Mouse (Mus musculus) MEL (cell line): ENCODE measurements at regions not wholly inside any gene's neighbourhood (a gene's known extent, or its start where the extent isn't known, plus 50 kb on each side); places are given as distances from the start of the nearest gene placed in this dataset.

ENCODE experiments used
- DNase-seq: peaks from one replicate; pipeline ENCODE4 v3.0.0; 2011; ENCODE audit warnings: low read depth, low spot score
- H3K27ac ChIP-seq: 2 replicates; pipeline ENCODE4 v1.5.1; 2012; ENCODE audit warnings: low read depth, mild to moderate bottlenecking, control low read depth, low read length, moderate library complexity; ENCODE audit not compliant: control insufficient read depth
- H3K27me3 ChIP-seq, 2 experiments: fragments of 150-350 bp in 1 of 2; sonication (generic) in 1 of 2; 2 replicates each; pipeline ENCODE4 v1.6.1; 2012; ENCODE audit warnings: low read length in 2 of 2, mild to moderate bottlenecking in 2 of 2, improper control_type of control experiment in 1 of 2, moderate library complexity in 1 of 2; ENCODE audit not compliant: insufficient read depth in 2 of 2, control insufficient read depth in 1 of 2
- H3K36me3 ChIP-seq, 2 experiments: 2 replicates each; pipeline ENCODE4 v1.6.1; 2012 to 2014; ENCODE audit warnings: low read length in 2 of 2, improper control_type of control experiment in 1 of 2, inconsistent platforms in 1 of 2, mild to moderate bottlenecking in 1 of 2; ENCODE audit not compliant: insufficient read depth in 2 of 2, control insufficient read depth in 1 of 2
- H3K4me1 ChIP-seq, 2 experiments: fragments of 150-350 bp in 1 of 2; sonication (generic) in 1 of 2; 2 replicates each; pipeline ENCODE4 v1.6.1; 2012; ENCODE audit warnings: low read length in 2 of 2, improper control_type of control experiment in 1 of 2, mild to moderate bottlenecking in 1 of 2; ENCODE audit not compliant: insufficient read depth in 2 of 2, control insufficient read depth in 1 of 2
- H3K4me3 ChIP-seq, 2 experiments: fragments of 150-350 bp in 1 of 2; sonication (generic) in 1 of 2; 2 replicates each; pipeline ENCODE4 v1.5.1; 2012; ENCODE audit warnings: low read depth in 2 of 2, low read length in 2 of 2, mild to moderate bottlenecking in 2 of 2, moderate library complexity in 2 of 2, control low read depth in 1 of 2, improper control_type of control experiment in 1 of 2; ENCODE audit not compliant: control insufficient read depth in 1 of 2, insufficient read depth in 1 of 2
- H3K79me2 ChIP-seq: 2 replicates; pipeline ENCODE4 v1.6.1; 2012; ENCODE audit warnings: mild to moderate bottlenecking, low read length, moderate library complexity; ENCODE audit not compliant: control insufficient read depth, poor library complexity, insufficient read depth
- H3K9ac ChIP-seq: 2 replicates; pipeline ENCODE4 v1.6.1; 2012; ENCODE audit warnings: low read depth, mild to moderate bottlenecking, control low read depth, low read length, moderate library complexity; ENCODE audit not compliant: control insufficient read depth, poor library complexity, severe bottlenecking
- H3K9me3 ChIP-seq: fragments of 150-350 bp; sonication (generic); replicated peaks from 2 replicates; pipeline ENCODE4 v1.6.1; 2012; ENCODE audit warnings: mild to moderate bottlenecking, low read length, improper control_type of control experiment, moderate library complexity; ENCODE audit not compliant: insufficient read depth
- BHLHE40 ChIP-seq: IDR thresholded peaks from 2 replicates; pipeline ENCODE4 v1.6.1; 2012; ENCODE audit warnings: low read depth, mild to moderate bottlenecking, inconsistent platforms, low read length, improper control_type of control experiment, borderline replicate concordance
- CHD1 ChIP-seq: IDR thresholded peaks from 2 replicates; pipeline ENCODE4 v1.6.1; 2012; ENCODE audit warnings: low read depth, mild to moderate bottlenecking, inconsistent platforms, low read length, improper control_type of control experiment
- CHD2 ChIP-seq: IDR thresholded peaks from 2 replicates; pipeline ENCODE4 v1.6.1; 2011; ENCODE audit warnings: low read length, improper control_type of control experiment
- CTCF ChIP-seq, 3 experiments: IDR thresholded peaks in 2 of 3; conservative IDR thresholded peaks in 1 of 3; 2 replicates each; pipeline ENCODE4 v1.5.1; 2011 to 2012; ENCODE audit warnings: low read length in 3 of 3, low read depth in 2 of 3, mild to moderate bottlenecking in 2 of 3, improper control_type of control experiment in 1 of 3, inconsistent platforms in 1 of 3, mixed read lengths in 1 of 3, moderate library complexity in 1 of 3; ENCODE audit not compliant: control insufficient read depth in 1 of 3, insufficient read depth in 1 of 3, poor library complexity in 1 of 3, severe bottlenecking in 1 of 3
- E2F4 ChIP-seq: IDR thresholded peaks from 2 replicates; pipeline ENCODE4 v1.6.1; 2011; ENCODE audit warnings: low read depth, low read length, improper control_type of control experiment, borderline replicate concordance
- ETS1 ChIP-seq: IDR thresholded peaks from 2 replicates; pipeline ENCODE4 v1.6.1; 2012; ENCODE audit warnings: low read depth, mild to moderate bottlenecking, inconsistent platforms, low read length, improper control_type of control experiment, moderate library complexity
- JUND ChIP-seq: IDR thresholded peaks from 2 replicates; pipeline ENCODE4 v1.6.1; 2011; ENCODE audit warnings: low read depth, mild to moderate bottlenecking, improper control_type of control experiment, low read length
- MAFK ChIP-seq: IDR thresholded peaks from 2 replicates; pipeline ENCODE4 v1.6.1; 2011; ENCODE audit warnings: low read depth, mild to moderate bottlenecking, low read length, improper control_type of control experiment, borderline replicate concordance
- MEF2A ChIP-seq: IDR thresholded peaks from 2 replicates; pipeline ENCODE4 v1.6.1; 2014; ENCODE audit warnings: low read depth, mild to moderate bottlenecking, inconsistent platforms, low read length, improper control_type of control experiment; ENCODE audit not compliant: poor library complexity, insufficient replicate concordance, severe bottlenecking; ENCODE audit errors: extremely low read depth
- MYB ChIP-seq: IDR thresholded peaks from 2 replicates; pipeline ENCODE4 v1.6.1; 2011; ENCODE audit warnings: mild to moderate bottlenecking, low read depth, low read length, improper control_type of control experiment
- MYC ChIP-seq: IDR thresholded peaks from 2 replicates; pipeline ENCODE4 v1.6.1; 2011; ENCODE audit warnings: low read depth, mild to moderate bottlenecking, low read length, improper control_type of control experiment, moderate library complexity
- NELFE ChIP-seq: IDR thresholded peaks from 2 replicates; pipeline ENCODE4 v1.6.1; 2011; ENCODE audit warnings: low read depth, low read length, improper control_type of control experiment
- NRF1 ChIP-seq: IDR thresholded peaks from 2 replicates; pipeline ENCODE4 v1.6.1; 2014; ENCODE audit warnings: low read depth, mild to moderate bottlenecking, inconsistent platforms, low read length, improper control_type of control experiment, moderate library complexity; ENCODE audit not compliant: poor library complexity, insufficient read depth, severe bottlenecking
- POLR2A ChIP-seq, 2 experiments: IDR thresholded peaks; 2 replicates each; pipeline ENCODE4 v1.6.1; 2011 to 2012; ENCODE audit warnings: low read length in 2 of 2, mild to moderate bottlenecking in 2 of 2, control low read depth in 1 of 2, improper control_type of control experiment in 1 of 2, low read depth in 1 of 2, moderate library complexity in 1 of 2; ENCODE audit not compliant: control insufficient read depth in 1 of 2, insufficient read depth in 1 of 2, poor library complexity in 1 of 2
- POLR2AphosphoS2 ChIP-seq: IDR thresholded peaks from 2 replicates; pipeline ENCODE4 v1.6.1; 2011; ENCODE audit warnings: low read length, improper control_type of control experiment
- RCOR1 ChIP-seq: IDR thresholded peaks from 2 replicates; pipeline ENCODE4 v1.6.1; 2012; ENCODE audit warnings: low read depth, mild to moderate bottlenecking, inconsistent platforms, low read length, improper control_type of control experiment
- TAL1 ChIP-seq: IDR thresholded peaks from 2 replicates; pipeline ENCODE4 v1.6.1; 2012; ENCODE audit warnings: mild to moderate bottlenecking, inconsistent platforms, low read length, moderate library complexity, mixed read lengths
- UBTF ChIP-seq: IDR thresholded peaks from 2 replicates; pipeline ENCODE4 v1.6.1; 2012; ENCODE audit warnings: low read depth, mild to moderate bottlenecking, inconsistent platforms, low read length, improper control_type of control experiment, moderate library complexity, borderline replicate concordance; ENCODE audit not compliant: insufficient read depth
- USF1 ChIP-seq: IDR thresholded peaks from 2 replicates; pipeline ENCODE4 v1.6.1; 2014; ENCODE audit warnings: low read depth, mild to moderate bottlenecking, inconsistent platforms, low read length, improper control_type of control experiment, moderate library complexity
- ZC3H11A ChIP-seq: IDR thresholded peaks from 2 replicates; pipeline ENCODE4 v1.6.1; 2012; ENCODE audit warnings: low read depth, mild to moderate bottlenecking, inconsistent platforms, low read length, improper control_type of control experiment
- ZMIZ1 ChIP-seq: IDR thresholded peaks from 2 replicates; pipeline ENCODE4 v1.6.1; 2012; ENCODE audit warnings: low read depth, mild to moderate bottlenecking, inconsistent platforms, low read length, improper control_type of control experiment, moderate library complexity
- ZNF384 ChIP-seq: IDR thresholded peaks from 2 replicates; pipeline ENCODE4 v1.6.1; 2012; ENCODE audit warnings: low read depth, mild to moderate bottlenecking, inconsistent platforms, low read length, improper control_type of control experiment

DNA sequence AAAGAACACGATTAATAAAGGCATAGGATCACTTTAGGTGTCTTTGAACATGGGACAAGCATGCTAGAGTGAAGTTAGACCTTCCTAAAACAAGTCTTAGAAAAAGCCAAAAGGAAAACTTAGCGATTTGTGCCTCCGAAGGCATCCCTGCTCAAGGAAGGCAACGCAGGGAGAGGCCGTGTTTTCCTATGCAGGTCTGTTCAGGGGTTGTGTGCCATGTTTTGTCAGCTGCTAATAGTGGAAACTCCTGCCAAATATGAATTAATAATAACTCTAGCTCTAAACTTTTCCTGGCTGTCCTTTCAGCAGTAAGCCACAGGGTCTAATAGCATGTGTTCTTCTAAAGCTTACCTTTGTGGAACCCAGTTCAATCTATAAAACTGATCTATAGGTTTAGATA, 168.4 kb upstream of the Ccdc122 start:
- no peaks in the 10 kb centered on the region for H3K9me3 ChIP-seq
- no peaks in the 10 kb centered on the region for H3K4me1 ChIP-seq
- H3K27me3 ChIP-seq = no peaks in the 10 kb centered on the region
- no peak for DNase-seq
- H3K9ac ChIP-seq = no peak overlapping the region
- no peaks in the 10 kb centered on the region for H3K36me3 ChIP-seq
- no peaks in the 10 kb centered on the region for H3K79me2 ChIP-seq
- H3K27ac ChIP-seq = no peak overlapping the region
- H3K4me3 ChIP-seq = no peak overlapping the region
- TF ChIP-seq POLR2A (IDR thresholded peaks at IDR 0.05; ENCODE audit: control insufficient read depth in 1 of 2, insufficient read depth in 1 of 2, low read depth in 1 of 2, low read length in 2 of 2, poor library complexity in 1 of 2) (no peak), NELFE (no peak), MYC (no peak), MAFK (no peak), JUND (no peak), POLR2AphosphoS2 (no peak), MYB (no peak), RCOR1 (no peak), E2F4 (no peak), ZMIZ1 (no peak), ETS1 (no peak), MEF2A (no peak)

DNA sequence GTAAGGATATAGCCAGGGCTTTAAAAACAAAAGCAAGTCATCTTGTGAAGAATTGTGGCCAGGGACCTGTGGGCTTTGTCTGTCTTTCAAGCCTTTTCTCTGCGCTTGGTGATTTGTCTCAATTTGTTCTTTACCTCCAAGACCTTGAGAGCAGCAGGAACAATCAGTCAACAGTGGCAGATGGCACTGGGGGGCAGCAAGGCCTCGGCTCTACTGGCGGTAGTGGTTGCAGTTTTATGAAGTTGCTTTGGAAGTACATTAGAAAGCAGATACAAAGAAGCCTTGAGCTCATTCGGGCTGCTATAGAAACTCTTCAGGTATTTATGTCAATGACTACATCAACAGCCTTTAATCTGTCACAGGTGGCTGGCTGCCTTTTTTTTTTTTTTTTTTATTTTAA, 171.9 kb upstream of the Ccdc122 start:
- H3K36me3 ChIP-seq = no peaks in the 10 kb centered on the region
- no peaks in the 10 kb centered on the region for H3K27me3 ChIP-seq
- no peaks in the 10 kb centered on the region for H3K9me3 ChIP-seq
- H3K9ac ChIP-seq = no peak overlapping the region
- DNase-seq = no peak
- TF ChIP-seq USF1 = no peak
- TF ChIP-seq CHD1 = no peak
- no peak for TF ChIP-seq POLR2A (IDR thresholded peaks at IDR 0.05; ENCODE audit: control insufficient read depth in 1 of 2, insufficient read depth in 1 of 2, low read depth in 1 of 2, low read length in 2 of 2, poor library complexity in 1 of 2)
- no peak for TF ChIP-seq MYB
- TF ChIP-seq TAL1 = no peak
- TF ChIP-seq POLR2AphosphoS2 = no peak
- TF ChIP-seq CTCF (IDR thresholded peaks at IDR 0.05 in 2 of 3, conservative IDR thresholded peaks at IDR 0.05 in 1 of 3; ENCODE audit: control insufficient read depth in 1 of 3, insufficient read depth in 1 of 3, low read depth in 2 of 3, low read length in 3 of 3, poor library complexity in 1 of 3, severe bottlenecking in 1 of 3) = no peak
- no peak for TF ChIP-seq ZMIZ1
- TF ChIP-seq BHLHE40 = no peak
- TF ChIP-seq ZNF384 = no peak
- TF ChIP-seq NRF1 = no peak
- TF ChIP-seq CHD2 = no peak
- no peak for TF ChIP-seq ZC3H11A
- no peak for TF ChIP-seq ETS1
- no peak for TF ChIP-seq UBTF
- no peak overlapping the region for H3K27ac ChIP-seq
- no peaks in the 10 kb centered on the region for H3K79me2 ChIP-seq
- H3K4me1 ChIP-seq = no peaks in the 10 kb centered on the region
- no peak overlapping the region for H3K4me3 ChIP-seq
